Mouse (Mus musculus): Measurements from ENCODE around the gene Gm28374. TPM values are rescaled to one million over a fixed set of nuclear protein-coding genes. Genes with fewer than 3 reads are reported as not detected.
A peak's percentile ranks its signal among the peaks of the same experiment; 100 is the strongest.

The Gm28374 gene
- polyA plus RNA-seq, 1 experiment from 2014 or later: 0.83 TPM

DNA sequence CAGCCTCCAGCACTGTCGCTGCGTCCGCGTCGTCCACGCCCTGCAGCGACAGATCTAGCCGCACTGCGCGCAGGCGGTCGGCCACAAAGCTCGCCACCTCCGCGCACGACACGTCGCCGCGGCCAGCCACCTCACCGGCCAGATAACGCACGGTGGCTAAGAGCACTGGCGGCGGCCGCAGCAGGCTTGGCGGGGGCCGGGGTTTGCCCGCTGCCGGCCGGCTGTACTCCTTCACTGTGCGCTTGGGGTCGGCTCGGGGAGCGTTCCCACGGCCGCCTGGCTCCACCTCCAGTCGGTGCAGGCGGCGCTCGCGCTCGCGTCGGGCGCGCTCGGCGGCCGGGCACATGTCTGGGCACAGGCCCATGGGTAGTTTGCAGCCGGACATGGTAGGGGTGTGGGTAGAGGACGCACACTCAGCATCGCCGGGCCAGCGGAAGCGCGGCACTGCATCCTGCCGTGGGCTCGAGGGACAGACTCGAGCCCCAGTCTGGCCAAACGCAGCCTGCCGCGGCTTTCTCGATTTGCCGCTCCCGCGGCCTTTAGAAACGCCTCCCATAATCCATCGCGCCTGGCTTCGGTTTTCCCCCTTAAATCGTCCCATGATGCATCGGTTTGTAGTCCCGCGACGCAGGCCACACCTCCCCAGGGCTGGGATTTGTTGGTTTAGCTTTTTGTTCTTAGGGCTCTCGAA is 36.1 kb upstream of the Gm28374 start, which contains the start of gene Sac3d1:
Gene Sac3d1, minus strand, starts transcription at position 665 of the 691 bp plus-strand sequence.
- H3K27me3 ChIP-seq: no peaks in the 10 kb centered on the region
- in situ Hi-C loops (cut with MboI; ENCODE audit: low pct_unique_long_range_greater_than_20kb): no loop called here
- DNase-seq (ENCODE audit: low read depth, low spot score) (peak; percentile 67), ATAC-seq (peak; percentile 54)
- CTCF ChIA-PET: interaction anchor here (1.0 kb wide), 1 partner anchor 21 kb away, joined by 3 read pairs; no protein-coding TSS in a partner anchor
- POLR2A ChIA-PET: interaction anchor here (1.0 to 1.5 kb wide), 4 partner anchors 9 to 72 kb away, joined by 3 to 5 read pairs (median 3); partner anchors contain the start of genes Syvn1 and Vps51
- TF ChIP-seq CTCF (IDR thresholded peaks at IDR 0.05): no peak

- in situ Hi-C loops (cut with MboI; ENCODE audit: low pct_unique_long_range_greater_than_20kb): no loop called here
- ATAC-seq: peak; percentile 23
- no peaks in the 10 kb centered on the region for H3K27me3 ChIP-seq
- ChIA-PET POLR2A (interaction anchor here (1.0 to 1.5 kb wide), 4 partner anchors 10 to 71 kb away, joined by 3 to 5 read pairs (median 3); partner anchors contain the start of genes Syvn1 and Vps51), CTCF (no interaction called here)
- DNase-seq (ENCODE audit: low read depth, low spot score): no peak
- TF ChIP-seq CTCF (IDR thresholded peaks at IDR 0.05): no peak
Measured at GRCm38 (mm10) chr19:6117346-6117985, 35.4 kb upstream of the Gm28374 start.

DNA sequence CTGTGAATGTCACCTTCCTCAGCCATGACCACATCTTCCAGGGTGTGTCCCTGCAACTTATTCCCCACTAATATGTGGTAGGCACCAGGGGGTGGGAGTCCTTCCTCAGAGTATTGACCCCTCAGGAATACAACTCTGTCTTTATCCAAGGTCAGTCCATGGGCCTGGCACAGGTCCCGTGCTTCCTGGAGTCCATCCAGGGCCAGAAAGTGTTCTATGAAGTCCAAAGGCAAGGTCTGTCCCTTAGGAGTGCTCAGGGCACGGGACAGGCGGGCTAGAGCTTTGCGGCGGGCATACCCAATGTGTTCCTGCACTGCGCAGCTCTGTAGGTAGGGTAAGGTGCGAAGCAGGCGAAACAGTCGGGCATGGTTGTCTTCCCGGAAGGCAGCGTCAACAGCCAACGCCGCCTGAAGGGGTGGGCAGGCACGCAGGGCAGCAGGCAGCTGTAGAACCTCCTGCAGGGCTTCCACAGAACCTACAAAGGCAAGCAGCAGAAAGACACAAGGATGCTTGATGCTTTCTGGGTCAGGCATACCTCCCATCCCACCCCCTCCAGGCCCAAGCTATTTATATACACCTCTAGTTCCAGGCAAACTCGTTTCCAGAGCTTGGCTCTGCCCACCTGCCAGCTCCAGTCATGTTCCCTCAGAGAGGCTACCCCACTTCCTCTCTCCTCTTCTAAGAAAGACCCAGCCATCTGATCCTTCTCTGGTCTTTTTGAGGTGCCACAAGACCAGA is 34.2 kb upstream of the Gm28374 start:
- ATAC-seq (no peak), DNase-seq (ENCODE audit: low read depth, low spot score) (no peak)
- TF ChIP-seq CTCF (IDR thresholded peaks at IDR 0.05): no peak
- H3K27me3 ChIP-seq: no peaks in the 10 kb centered on the region
- in situ Hi-C loops (cut with MboI; ENCODE audit: low pct_unique_long_range_greater_than_20kb): no loop called here
- CTCF ChIA-PET: interaction anchor here (0.6 to 2.3 kb wide), 2 partner anchors 10 to 49 kb away, joined by 3 to 7 read pairs; no protein-coding TSS in a partner anchor
- POLR2A ChIA-PET: interaction anchor here (1.0 kb wide), 1 partner anchor 247 kb away, joined by 4 read pairs; no protein-coding TSS in a partner anchor

DNA sequence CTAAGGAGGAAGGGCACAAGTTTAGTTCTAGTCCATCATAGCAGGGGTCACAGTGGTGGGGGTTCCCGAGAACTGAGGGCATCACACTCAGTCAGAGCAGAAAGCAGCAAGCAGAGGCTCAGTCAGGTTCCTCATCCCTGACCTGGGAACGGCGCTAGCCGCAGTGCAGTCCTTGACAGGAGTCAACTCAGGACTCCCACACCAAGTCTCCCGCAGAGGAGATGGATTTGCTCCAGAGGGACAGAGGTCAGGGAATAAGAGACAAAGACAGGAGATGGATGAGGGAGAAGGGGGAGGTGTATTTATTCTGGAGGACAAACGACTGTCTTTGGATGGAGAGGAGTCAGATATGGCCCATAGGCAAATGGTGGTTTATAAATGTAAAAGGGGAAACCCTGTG is 31.1 kb upstream of the Gm28374 start:
- in situ Hi-C loops (cut with MboI; ENCODE audit: low pct_unique_long_range_greater_than_20kb): no loop called here
- CTCF ChIA-PET: no interaction called here
- ATAC-seq (no peak), DNase-seq (ENCODE audit: low read depth, low spot score) (no peak)
- POLR2A ChIA-PET: no interaction called here
- no peaks in the 10 kb centered on the region for H3K27me3 ChIP-seq
- no peak for TF ChIP-seq CTCF (IDR thresholded peaks at IDR 0.05)

DNA sequence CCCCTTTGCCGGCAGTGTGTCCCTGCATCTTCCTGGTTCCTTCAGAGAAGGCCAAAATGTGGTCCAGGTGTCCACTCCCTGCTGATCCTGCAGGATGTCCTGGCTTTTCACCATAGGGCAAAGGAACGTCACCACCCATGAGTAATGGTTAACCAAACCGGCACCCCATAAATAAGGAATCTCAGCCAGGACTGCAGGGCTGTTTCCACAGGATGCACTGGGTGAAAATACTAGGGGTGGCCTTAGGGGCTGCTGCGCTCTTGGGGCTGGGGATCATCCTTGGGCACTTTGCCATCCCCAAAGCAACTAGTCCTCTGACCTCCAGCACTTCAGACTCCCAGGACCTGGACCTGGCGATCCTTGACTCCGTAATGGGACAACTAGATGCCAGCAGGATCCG is 23.5 kb upstream of the Gm28374 start, which contains the start of gene Naaladl1:
Gene Naaladl1, plus strand, starts transcription at position 197 of the 400 bp plus-strand sequence.
- no peak for TF ChIP-seq CTCF (IDR thresholded peaks at IDR 0.05)
- no peak for ATAC-seq
- in situ Hi-C loops (cut with MboI; ENCODE audit: low pct_unique_long_range_greater_than_20kb): no loop called here
- no peak for DNase-seq (ENCODE audit: low read depth, low spot score)
- ChIA-PET POLR2A (no interaction called here), CTCF (interaction anchor here (0.6 kb wide), 1 partner anchor 10 kb away, joined by 3 read pairs; no protein-coding TSS in a partner anchor)
- no peaks in the 10 kb centered on the region for H3K27me3 ChIP-seq

DNA sequence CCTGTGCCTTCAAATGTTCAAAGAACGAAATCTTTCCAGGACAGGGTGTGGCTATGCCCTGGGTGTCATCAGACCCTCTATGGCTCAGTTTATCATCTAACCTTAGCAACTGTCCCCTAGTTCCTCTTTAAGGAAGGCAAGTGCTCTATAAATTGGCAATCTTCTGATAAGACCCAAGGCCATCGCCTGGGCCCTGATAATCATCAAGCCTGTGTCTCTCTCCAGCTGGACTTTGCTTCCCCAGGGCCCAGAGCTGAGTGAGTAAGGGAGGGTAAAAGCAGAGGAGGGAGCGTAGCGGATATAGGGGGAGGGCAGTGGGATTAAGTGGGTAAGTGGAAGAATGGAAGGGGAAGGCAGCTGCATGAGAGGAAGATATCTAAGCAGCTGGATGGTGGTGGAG is 22.4 kb upstream of the Gm28374 start:
- no peaks in the 10 kb centered on the region for H3K27me3 ChIP-seq
- in situ Hi-C loops (cut with MboI; ENCODE audit: low pct_unique_long_range_greater_than_20kb): no loop called here
- POLR2A ChIA-PET: no interaction called here
- ATAC-seq (no peak), DNase-seq (ENCODE audit: low read depth, low spot score) (no peak)
- no peak for TF ChIP-seq CTCF (IDR thresholded peaks at IDR 0.05)
- CTCF ChIA-PET: interaction anchor here (1.1 kb wide), 1 partner anchor 9 kb away, joined by 4 read pairs; no protein-coding TSS in a partner anchor

- TF ChIP-seq CTCF (IDR thresholded peaks at IDR 0.05): no peak
- ChIA-PET POLR2A (no interaction called here), CTCF (interaction anchor here (1.1 to 1.3 kb wide), 2 partner anchors 11 to 127 kb away, joined by 3 to 4 read pairs; no protein-coding TSS in a partner anchor)
- in situ Hi-C loops (cut with MboI; ENCODE audit: low pct_unique_long_range_greater_than_20kb): no loop called here
- H3K27me3 ChIP-seq: no peaks in the 10 kb centered on the region
- DNase-seq (ENCODE audit: low read depth, low spot score) (no peak), ATAC-seq (no peak)
Measured at GRCm38 (mm10) chr19:6102169-6102853, 20.3 kb upstream of the Gm28374 start.

DNA sequence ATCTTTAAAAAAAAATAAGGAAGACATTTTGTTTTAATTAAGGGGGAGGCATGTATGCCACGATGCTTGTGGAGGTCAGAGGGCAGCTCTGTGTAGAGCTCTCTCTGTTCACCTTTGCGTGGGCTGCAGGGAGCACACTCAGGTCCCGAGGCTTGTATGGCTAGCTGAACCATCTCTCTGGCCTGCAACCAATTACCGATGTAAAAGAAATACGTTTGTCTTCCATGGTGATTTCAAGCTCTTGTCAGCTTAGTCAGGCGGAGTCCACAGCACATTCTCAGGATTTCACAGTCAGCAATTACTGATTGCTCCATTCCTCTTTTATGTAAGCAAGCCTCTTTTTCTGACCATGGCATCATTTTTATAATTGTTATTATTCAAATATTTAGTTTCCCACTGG is 19.1 kb upstream of the Gm28374 start:
- in situ Hi-C loops (cut with MboI; ENCODE audit: low pct_unique_long_range_greater_than_20kb): no loop called here
- DNase-seq (ENCODE audit: low read depth, low spot score): no peak

GRCm38 (mm10) chr19:6097847-6098246 is 15.8 kb upstream of the Gm28374 start:
- DNase-seq (ENCODE audit: low read depth, low spot score) (no peak), ATAC-seq (no peak)
- POLR2A ChIA-PET: interaction anchor here (0.7 kb wide), 1 partner anchor 37 kb away, joined by 3 read pairs; no protein-coding TSS in a partner anchor
- CTCF ChIA-PET: no interaction called here
- TF ChIP-seq CTCF (IDR thresholded peaks at IDR 0.05): no peak
- no peaks in the 10 kb centered on the region for H3K27me3 ChIP-seq
- in situ Hi-C loops (cut with MboI; ENCODE audit: low pct_unique_long_range_greater_than_20kb): no loop called here

More for the DNA sequence above, 19.1 kb upstream of the Gm28374 start:
- TF ChIP-seq CTCF (IDR thresholded peaks at IDR 0.05): no peak
- no peaks in the 10 kb centered on the region for H3K27me3 ChIP-seq
- ChIA-PET POLR2A (no interaction called here), CTCF (no interaction called here)
- no peak for ATAC-seq

DNA sequence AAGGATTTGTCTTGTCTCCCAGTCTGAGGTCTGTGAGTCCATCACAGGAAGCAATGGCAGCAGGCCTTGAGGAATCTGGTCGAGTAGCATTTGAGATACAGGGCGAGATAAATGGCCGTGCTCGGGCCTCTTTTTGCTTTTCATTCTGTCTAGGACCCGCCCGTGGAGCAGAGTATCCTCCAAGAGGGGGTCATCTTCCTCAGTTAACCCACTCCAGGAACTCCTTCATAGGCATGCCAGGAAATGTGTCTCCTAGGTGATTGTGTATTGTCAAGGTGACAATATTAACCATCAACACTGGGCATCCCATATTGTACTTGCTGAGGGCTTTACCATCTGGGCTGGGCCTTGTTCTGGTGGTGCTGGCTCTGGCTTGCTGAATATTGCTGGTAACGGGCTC is 12.1 kb upstream of the Gm28374 start, which contains the start of gene AC131692.1:
Gene AC131692.1, plus strand, starts transcription at position 301 of the 400 bp plus-strand sequence.
- H3K27me3 ChIP-seq: no peaks in the 10 kb centered on the region
- DNase-seq (ENCODE audit: low read depth, low spot score): no peak
- ChIA-PET CTCF (no interaction called here), POLR2A (no interaction called here)
- no peak for ATAC-seq
- in situ Hi-C loops (cut with MboI; ENCODE audit: low pct_unique_long_range_greater_than_20kb): no loop called here
- no peak for TF ChIP-seq CTCF (IDR thresholded peaks at IDR 0.05)

All from Patski (cell line).